Mouse (Mus musculus): ENCODE measurements at regions not wholly inside any gene's neighbourhood (a gene's known extent, or its start where the extent isn't known, plus 50 kb on each side); places are given as distances from the start of the nearest gene placed in this dataset.

- DNase-seq (ENCODE audit: low read depth, low spot score), result peak; percentile 42
Observed at GRCm38 (mm10) chr10:124603061-124603460, 786.2 kb downstream of the Slc16a7 start.

DNA sequence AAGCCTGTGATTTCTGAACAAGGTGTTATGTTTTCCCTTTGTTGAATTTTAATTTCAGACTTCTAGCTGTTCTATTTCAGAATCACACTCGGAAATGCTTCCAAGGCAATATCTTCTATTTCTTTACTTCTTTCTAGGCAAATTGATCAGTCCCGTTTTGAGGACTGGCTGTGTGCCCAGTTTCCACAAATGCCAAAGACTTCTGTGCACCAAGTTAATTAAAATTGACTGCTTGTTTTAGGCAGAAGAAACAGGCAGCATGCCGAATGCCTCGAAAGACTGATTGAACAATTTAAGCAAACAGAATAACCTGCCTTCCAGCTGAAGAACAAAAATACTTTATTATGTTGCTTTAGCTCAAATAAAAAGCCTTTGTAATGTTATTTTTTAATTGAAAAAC is 818.5 kb downstream of the Slc16a7 start:
- peak; percentile 76 for DNase-seq (ENCODE audit: low read depth, low spot score)

DNA sequence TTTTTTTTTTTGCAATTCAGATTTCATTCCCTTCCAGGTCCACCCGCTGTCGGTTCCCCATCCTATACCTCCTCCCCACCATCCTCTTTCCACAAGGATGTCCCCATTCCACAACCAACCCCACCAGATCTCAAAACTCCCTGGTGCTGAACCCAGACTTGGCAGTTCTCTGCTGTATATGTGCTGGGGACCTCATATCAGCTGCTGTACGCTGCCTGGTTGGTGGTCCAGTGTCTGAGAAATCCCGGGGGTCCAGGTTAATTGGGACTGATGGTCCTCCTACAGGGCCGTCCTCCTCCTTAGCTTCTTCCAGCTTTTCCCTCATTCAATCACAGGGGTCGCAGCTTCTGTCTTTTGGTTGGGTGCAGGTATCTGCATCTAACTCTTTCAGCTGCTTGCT is 825.6 kb downstream of the Slc16a7 start:
- no peak for DNase-seq (ENCODE audit: low read depth, low spot score)

DNA sequence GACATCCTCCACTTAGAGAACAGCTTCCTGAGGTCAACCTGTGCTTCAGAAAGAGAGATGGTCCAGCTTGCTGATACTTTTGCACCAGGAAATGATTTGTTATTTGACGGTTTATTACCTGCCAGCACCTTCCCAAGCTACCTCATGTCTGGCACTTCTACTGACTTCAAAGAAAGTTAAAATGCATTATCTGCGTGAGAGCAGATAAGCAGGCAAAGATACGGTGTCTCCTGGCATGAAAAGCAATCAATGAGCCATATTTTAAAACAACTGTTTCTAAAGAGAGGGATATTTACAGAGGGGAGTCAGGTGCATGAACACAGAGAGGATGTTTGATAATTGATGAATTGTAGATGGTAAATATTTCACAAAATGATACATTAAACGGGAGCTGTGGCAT is 861.1 kb downstream of the Slc16a7 start:
- DNase-seq (ENCODE audit: low read depth, low spot score), result no peak
